Mouse (Mus musculus): ENCODE results near the gene Fkbp10. TPM values are rescaled to one million over a fixed set of nuclear protein-coding genes. Genes with fewer than 3 reads are reported as not detected.

Fkbp10 gene
- polyA plus RNA-seq, 1 experiment: 6.6 TPM

- Histone ChIP-seq H3K27ac (ENCODE audit: control insufficient read depth, insufficient read depth, low read depth, low read length) (no peak overlapping the region), H3K36me3 (ENCODE audit: control insufficient read depth, insufficient read depth, low read length) (no peaks in the 10 kb centered on the region), H3K4me3 (ENCODE audit: control insufficient read depth, low read depth, low read length) (no peak overlapping the region), H3K27me3 (ENCODE audit: control insufficient read depth, insufficient read depth, low read length) (no peaks in the 10 kb centered on the region), H3K4me1 (ENCODE audit: control insufficient read depth, insufficient read depth, low read length) (peaks cover 12% of the 10 kb centered on the region)
- TF ChIP-seq CTCF (IDR thresholded peaks at IDR 0.05; ENCODE audit: control insufficient read depth, insufficient read depth, insufficient replicate concordance, low read depth, low read length): no peak
- no peak for TF ChIP-seq POLR2A (IDR thresholded peaks at IDR 0.05; ENCODE audit: control insufficient read depth, low read depth, low read length)
Measured at GRCm38 (mm10) chr11:100387589-100388375, 27.7 kb upstream of the Fkbp10 start.

GRCm38 (mm10) chr11:100388588-100388987 lies 26.9 kb upstream of the Fkbp10 start:
- H3K36me3 ChIP-seq (ENCODE audit: control insufficient read depth, insufficient read depth, low read length): no peaks in the 10 kb centered on the region
- H3K27ac ChIP-seq (ENCODE audit: control insufficient read depth, insufficient read depth, low read depth, low read length): no peak overlapping the region
- no peak for TF ChIP-seq CTCF (IDR thresholded peaks at IDR 0.05; ENCODE audit: control insufficient read depth, insufficient read depth, insufficient replicate concordance, low read depth, low read length)
- no peak for TF ChIP-seq POLR2A (IDR thresholded peaks at IDR 0.05; ENCODE audit: control insufficient read depth, low read depth, low read length)
- H3K4me1 ChIP-seq (ENCODE audit: control insufficient read depth, insufficient read depth, low read length): peaks cover 12% of the 10 kb centered on the region
- H3K27me3 ChIP-seq (ENCODE audit: control insufficient read depth, insufficient read depth, low read length): no peaks in the 10 kb centered on the region
- no peak overlapping the region for H3K4me3 ChIP-seq (ENCODE audit: control insufficient read depth, low read depth, low read length)

GRCm38 (mm10) chr11:100389931-100390445 lies 25.5 kb upstream of the Fkbp10 start:
- H3K27ac ChIP-seq (ENCODE audit: control insufficient read depth, insufficient read depth, low read depth, low read length): no peak overlapping the region
- H3K27me3 ChIP-seq (ENCODE audit: control insufficient read depth, insufficient read depth, low read length): no peaks in the 10 kb centered on the region
- no peaks in the 10 kb centered on the region for H3K36me3 ChIP-seq (ENCODE audit: control insufficient read depth, insufficient read depth, low read length)
- no peak for TF ChIP-seq POLR2A (IDR thresholded peaks at IDR 0.05; ENCODE audit: control insufficient read depth, low read depth, low read length)
- no peak for TF ChIP-seq CTCF (IDR thresholded peaks at IDR 0.05; ENCODE audit: control insufficient read depth, insufficient read depth, insufficient replicate concordance, low read depth, low read length)
- no peak overlapping the region for H3K4me3 ChIP-seq (ENCODE audit: control insufficient read depth, low read depth, low read length)
- peaks cover 12% of the 10 kb centered on the region for H3K4me1 ChIP-seq (ENCODE audit: control insufficient read depth, insufficient read depth, low read length)

- H3K4me1 ChIP-seq (ENCODE audit: control insufficient read depth, insufficient read depth, low read length): peaks cover 12% of the 10 kb centered on the region
- no peak overlapping the region for H3K27ac ChIP-seq (ENCODE audit: control insufficient read depth, insufficient read depth, low read depth, low read length)
- no peaks in the 10 kb centered on the region for H3K36me3 ChIP-seq (ENCODE audit: control insufficient read depth, insufficient read depth, low read length)
- H3K27me3 ChIP-seq (ENCODE audit: control insufficient read depth, insufficient read depth, low read length): no peaks in the 10 kb centered on the region
- H3K4me3 ChIP-seq (ENCODE audit: control insufficient read depth, low read depth, low read length): no peak overlapping the region
- no peak for TF ChIP-seq CTCF (IDR thresholded peaks at IDR 0.05; ENCODE audit: control insufficient read depth, insufficient read depth, insufficient replicate concordance, low read depth, low read length)
- TF ChIP-seq POLR2A (IDR thresholded peaks at IDR 0.05; ENCODE audit: control insufficient read depth, low read depth, low read length): no peak
Measured at GRCm38 (mm10) chr11:100391081-100391883, 24.2 kb upstream of the Fkbp10 start.

- no peaks in the 10 kb centered on the region for H3K36me3 ChIP-seq (ENCODE audit: control insufficient read depth, insufficient read depth, low read length)
- H3K4me1 ChIP-seq (ENCODE audit: control insufficient read depth, insufficient read depth, low read length): peaks cover 15% of the 10 kb centered on the region
- no peak for TF ChIP-seq CTCF (IDR thresholded peaks at IDR 0.05; ENCODE audit: control insufficient read depth, insufficient read depth, insufficient replicate concordance, low read depth, low read length)
- TF ChIP-seq POLR2A (IDR thresholded peaks at IDR 0.05; ENCODE audit: control insufficient read depth, low read depth, low read length): no peak
- H3K27ac ChIP-seq (ENCODE audit: control insufficient read depth, insufficient read depth, low read depth, low read length): no peak overlapping the region
- H3K4me3 ChIP-seq (ENCODE audit: control insufficient read depth, low read depth, low read length): no peak overlapping the region
- no peaks in the 10 kb centered on the region for H3K27me3 ChIP-seq (ENCODE audit: control insufficient read depth, insufficient read depth, low read length)
Measured at GRCm38 (mm10) chr11:100391884-100392345, 23.6 kb upstream of the Fkbp10 start.

GRCm38 (mm10) chr11:100392958-100393357 lies 22.5 kb upstream of the Fkbp10 start:
- Histone ChIP-seq H3K27me3 (ENCODE audit: control insufficient read depth, insufficient read depth, low read length) (no peaks in the 10 kb centered on the region), H3K4me1 (ENCODE audit: control insufficient read depth, insufficient read depth, low read length) (peaks cover 14% of the 10 kb centered on the region), H3K27ac (ENCODE audit: control insufficient read depth, insufficient read depth, low read depth, low read length) (no peak overlapping the region), H3K4me3 (ENCODE audit: control insufficient read depth, low read depth, low read length) (no peak overlapping the region), H3K36me3 (ENCODE audit: control insufficient read depth, insufficient read depth, low read length) (no peaks in the 10 kb centered on the region)
- TF ChIP-seq CTCF (IDR thresholded peaks at IDR 0.05; ENCODE audit: control insufficient read depth, insufficient read depth, insufficient replicate concordance, low read depth, low read length) (no peak), POLR2A (IDR thresholded peaks at IDR 0.05; ENCODE audit: control insufficient read depth, low read depth, low read length) (no peak)

- H3K4me1 ChIP-seq (ENCODE audit: control insufficient read depth, insufficient read depth, low read length): peaks cover 10% of the 10 kb centered on the region
- TF ChIP-seq CTCF (IDR thresholded peaks at IDR 0.05; ENCODE audit: control insufficient read depth, insufficient read depth, insufficient replicate concordance, low read depth, low read length): no peak
- no peak for TF ChIP-seq POLR2A (IDR thresholded peaks at IDR 0.05; ENCODE audit: control insufficient read depth, low read depth, low read length)
- H3K27me3 ChIP-seq (ENCODE audit: control insufficient read depth, insufficient read depth, low read length): no peaks in the 10 kb centered on the region
- H3K36me3 ChIP-seq (ENCODE audit: control insufficient read depth, insufficient read depth, low read length): no peaks in the 10 kb centered on the region
- no peak overlapping the region for H3K4me3 ChIP-seq (ENCODE audit: control insufficient read depth, low read depth, low read length)
- H3K27ac ChIP-seq (ENCODE audit: control insufficient read depth, insufficient read depth, low read depth, low read length): no peak overlapping the region
Measured at GRCm38 (mm10) chr11:100393733-100394132, 21.8 kb upstream of the Fkbp10 start.
